Mouse (Mus musculus): ENCODE measurements around the gene Rasal2. TPM values are rescaled to one million over a fixed set of nuclear protein-coding genes. Genes with fewer than 3 reads are reported as not detected.
A peak's percentile ranks its signal among the peaks of the same experiment; 100 is the strongest.

Rasal2 gene
- polyA plus RNA-seq (2012; fragmentation: generic; extraction: Trizol): 4.1 TPM

DNA sequence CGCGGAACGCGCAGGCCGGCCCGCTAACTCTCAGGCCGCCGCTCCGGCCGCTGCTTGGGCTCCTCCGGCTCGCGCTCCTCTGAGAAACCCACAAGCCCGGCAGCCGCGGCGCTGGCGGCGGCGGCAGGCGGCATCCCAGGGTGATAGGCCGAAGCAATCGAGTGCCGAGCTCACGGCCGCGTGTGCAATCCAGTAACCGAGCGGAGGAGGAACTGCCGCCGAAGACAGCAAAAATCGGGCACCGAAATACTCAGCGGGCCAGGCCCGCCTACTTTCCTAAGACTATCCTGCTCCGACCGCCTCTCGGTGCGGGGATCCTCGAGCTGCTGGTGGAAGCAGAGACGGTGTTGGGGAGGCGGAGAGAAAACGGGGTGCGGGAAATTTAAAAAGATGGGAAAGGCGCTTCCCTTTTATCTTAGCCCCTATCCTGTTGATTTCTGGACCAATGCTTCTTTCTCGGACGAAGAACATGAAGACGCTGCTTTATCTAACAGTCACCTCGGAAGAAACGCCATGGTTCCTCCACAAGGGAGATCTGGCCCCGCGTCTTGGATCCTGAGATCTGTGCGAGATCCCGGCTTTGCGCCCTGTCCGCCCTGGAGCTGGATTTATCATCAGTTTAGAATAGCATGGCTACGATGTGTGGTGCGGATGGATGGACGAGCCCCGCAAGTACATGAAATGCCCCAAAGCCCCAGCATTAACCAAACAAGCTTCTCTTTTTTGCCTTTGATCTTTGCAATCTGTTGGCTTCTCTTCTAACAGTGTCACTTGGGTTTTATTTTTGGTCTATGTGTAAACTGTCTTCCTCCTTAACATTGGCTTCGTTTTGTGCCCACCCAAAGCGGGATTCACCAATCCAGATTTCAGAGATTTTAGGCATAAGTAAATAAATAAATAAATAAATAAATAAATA, at the start of gene Rasal2:
Gene Rasal2, minus strand, starts transcription at position 142 of the 916 bp plus-strand sequence.
- peak in 1 of 3 experiments; percentile 55 for TF ChIP-seq MYOG (IDR thresholded peaks at IDR 0.05; ENCODE audit: control insufficient read depth in 1 of 3, insufficient read depth in 1 of 3, insufficient read length in 2 of 3, low read depth in 2 of 3)
- TF ChIP-seq SRF (IDR thresholded peaks at IDR 0.05; ENCODE audit: control insufficient read depth, insufficient read length, low read depth): peak; percentile 75
- no peak for TF ChIP-seq MAX (IDR thresholded peaks at IDR 0.05; ENCODE audit: low read depth)
- peak; percentile 65 for TF ChIP-seq E2F4 (IDR thresholded peaks at IDR 0.05; ENCODE audit: insufficient read depth)
- no peak for TF ChIP-seq TCF3 (IDR thresholded peaks at IDR 0.05; ENCODE audit: insufficient read length, low read depth)
- TF ChIP-seq POLR2AphosphoS2 (IDR thresholded peaks at IDR 0.05; ENCODE audit: insufficient read length, low read depth): peak; percentile 16
- peak in 1 of 3 experiments; percentile 61 for TF ChIP-seq MYOD1 (IDR thresholded peaks at IDR 0.05; ENCODE audit: control insufficient read depth in 1 of 3, insufficient read length in 2 of 3, low read depth in 2 of 3)
- TF ChIP-seq USF1 (IDR thresholded peaks at IDR 0.05; ENCODE audit: low read depth): no peak
- peak; percentile 67 for TF ChIP-seq POLR2A (IDR thresholded peaks at IDR 0.05; ENCODE audit: insufficient read length, low read depth)
- H3K4me3 ChIP-seq: peak within 1 kb of the TSS; percentile 35

DNA sequence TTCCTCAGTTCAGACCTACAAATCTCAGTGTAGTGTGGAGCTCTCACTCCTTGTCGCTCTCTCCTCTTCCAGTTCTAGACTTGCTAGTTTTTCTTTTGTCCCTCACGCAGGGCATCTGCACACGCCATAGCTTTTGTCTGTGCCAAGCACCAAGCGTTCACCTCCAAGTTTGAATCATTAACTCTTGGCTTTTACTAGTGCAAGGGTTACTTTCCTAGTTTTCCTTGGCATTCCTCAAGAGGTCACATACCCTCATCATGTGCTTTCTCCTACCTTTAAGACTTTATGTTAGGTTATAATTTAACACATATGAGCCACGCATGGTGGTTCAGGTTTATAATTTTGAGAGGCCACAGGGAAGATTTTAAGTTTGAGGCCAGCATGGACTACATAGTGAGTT, 48.9 kb upstream of the Rasal2 start:
- TF ChIP-seq POLR2AphosphoS2 (IDR thresholded peaks at IDR 0.05; ENCODE audit: insufficient read length, low read depth) (no peak), MYOD1 (IDR thresholded peaks at IDR 0.05; ENCODE audit: control insufficient read depth in 1 of 3, insufficient read length in 2 of 3, low read depth in 2 of 3) (no peak), SRF (IDR thresholded peaks at IDR 0.05; ENCODE audit: control insufficient read depth, insufficient read length, low read depth) (no peak)
- no peaks in the 10 kb centered on the region for H3K79me2 ChIP-seq (ENCODE audit: control insufficient read depth, insufficient read depth)
- H3K4me3 ChIP-seq: no peak overlapping the region
- H3K4me2 ChIP-seq (ENCODE audit: low read depth): no peak overlapping the region
- H3ac ChIP-seq (ENCODE audit: control insufficient read depth, insufficient read length): no peak overlapping the region
- H3K27me3 ChIP-seq (ENCODE audit: control insufficient read depth, insufficient read depth, insufficient read length): no peaks in the 10 kb centered on the region
- no peaks in the 10 kb centered on the region for H3K36me3 ChIP-seq (ENCODE audit: control insufficient read depth, insufficient read depth)

More for the DNA sequence above, at the start of gene Rasal2:
- H3K36me3 ChIP-seq (ENCODE audit: control insufficient read depth, insufficient read depth): no peaks in the 10 kb centered on the region
- peak within 1 kb of the TSS; percentile 28 for H3ac ChIP-seq (ENCODE audit: control insufficient read depth, insufficient read length)
- no peaks in the 10 kb centered on the region for H3K27me3 ChIP-seq (ENCODE audit: control insufficient read depth, insufficient read depth, insufficient read length)
- H3K4me2 ChIP-seq (ENCODE audit: low read depth): peak within 1 kb of the TSS; percentile 93
- peaks cover 44% of the 10 kb centered on the region for H3K79me2 ChIP-seq (ENCODE audit: control insufficient read depth, insufficient read depth)

DNA sequence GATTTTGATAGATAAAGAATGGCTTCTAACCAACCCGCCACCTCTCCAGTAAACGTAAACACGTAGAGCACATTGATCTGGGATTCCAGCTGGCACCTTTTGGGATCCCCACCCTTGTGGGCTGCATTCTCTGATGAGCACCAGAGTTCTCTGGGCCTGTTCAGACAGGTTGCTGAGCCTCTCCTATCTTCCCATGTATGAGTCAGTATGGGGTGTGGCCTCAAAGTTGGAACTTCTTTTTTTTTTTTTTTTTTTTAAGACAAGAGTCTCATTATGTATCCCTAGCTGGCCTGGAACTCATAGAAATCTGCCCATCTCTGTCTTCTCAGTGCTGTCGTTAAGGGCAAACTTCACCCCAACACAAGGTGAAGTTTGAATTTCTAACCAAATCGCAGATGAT, 47.5 kb upstream of the Rasal2 start:
- no peaks in the 10 kb centered on the region for H3K79me2 ChIP-seq (ENCODE audit: control insufficient read depth, insufficient read depth)
- no peak overlapping the region for H3K4me3 ChIP-seq
- TF ChIP-seq TCF12 (IDR thresholded peaks at IDR 0.05; ENCODE audit: insufficient read depth, poor library complexity, severe bottlenecking) (no peak), CEBPB (IDR thresholded peaks at IDR 0.05; ENCODE audit: insufficient read depth, poor library complexity, severe bottlenecking) (no peak), POLR2AphosphoS2 (IDR thresholded peaks at IDR 0.05; ENCODE audit: insufficient read length, low read depth) (no peak), USF1 (IDR thresholded peaks at IDR 0.05; ENCODE audit: low read depth) (no peak), MAX (IDR thresholded peaks at IDR 0.05; ENCODE audit: low read depth) (no peak), REST (IDR thresholded peaks at IDR 0.05; ENCODE audit: insufficient read depth, insufficient read length) (no peak), E2F4 (IDR thresholded peaks at IDR 0.05; ENCODE audit: insufficient read depth) (no peak), MYOD1 (IDR thresholded peaks at IDR 0.05; ENCODE audit: control insufficient read depth in 1 of 3, insufficient read length in 2 of 3, low read depth in 2 of 3) (no peak), MYOG (IDR thresholded peaks at IDR 0.05; ENCODE audit: control insufficient read depth in 1 of 3, insufficient read depth in 1 of 3, insufficient read length in 2 of 3, low read depth in 2 of 3) (no peak), SRF (IDR thresholded peaks at IDR 0.05; ENCODE audit: control insufficient read depth, insufficient read length, low read depth) (no peak)
- no peaks in the 10 kb centered on the region for H3K36me3 ChIP-seq (ENCODE audit: control insufficient read depth, insufficient read depth)
- H3K4me2 ChIP-seq (ENCODE audit: low read depth): no peak overlapping the region
- no peaks in the 10 kb centered on the region for H3K27me3 ChIP-seq (ENCODE audit: control insufficient read depth, insufficient read depth, insufficient read length)
- H3ac ChIP-seq (ENCODE audit: control insufficient read depth, insufficient read length): no peak overlapping the region

DNA sequence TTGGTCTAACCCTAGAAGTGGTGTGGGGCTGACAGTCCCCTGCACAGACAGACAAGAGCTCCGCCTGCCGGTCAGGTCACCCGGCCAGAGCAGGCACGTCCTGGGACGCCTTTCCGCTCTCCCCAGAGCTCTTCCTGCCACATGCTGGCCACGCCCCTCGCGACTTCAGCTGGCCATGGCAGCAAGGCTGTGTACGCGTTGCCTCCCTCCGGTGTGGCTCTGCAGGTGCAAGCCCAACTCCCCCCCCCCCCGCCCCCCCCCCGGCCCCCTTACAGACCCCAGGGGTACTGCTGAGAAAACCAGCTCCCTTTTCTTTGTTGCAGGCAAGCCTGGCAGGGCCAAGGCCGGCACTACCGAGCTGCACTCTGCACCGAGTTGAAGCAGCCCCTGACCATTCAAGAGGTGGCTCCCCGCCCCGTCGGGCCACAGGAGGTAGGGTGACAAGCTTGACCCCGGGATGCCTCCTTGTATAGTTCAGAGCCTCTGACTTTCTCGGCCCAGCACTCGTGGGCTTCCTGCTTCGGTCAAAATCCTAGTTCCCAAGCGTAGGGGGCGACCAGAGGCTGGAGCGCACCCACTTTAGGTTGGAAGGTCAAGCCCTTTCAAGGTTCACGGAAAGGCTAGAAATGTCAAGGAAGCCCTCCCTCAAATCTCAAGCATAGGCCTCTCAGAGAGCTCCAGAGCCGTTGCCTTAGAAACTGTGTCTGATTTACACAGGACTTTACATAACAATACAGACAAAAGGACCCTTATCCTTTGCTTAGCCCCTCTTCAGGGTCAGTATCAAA, 46.2 kb upstream of the Rasal2 start, which contains the start of gene Cryzl2:
Gene Cryzl2, plus strand, starts transcription at position 157 of the 788 bp plus-strand sequence.
- H3K4me2 ChIP-seq (ENCODE audit: low read depth): no peak within 1 kb of the TSS
- no peak within 1 kb of the TSS for H3ac ChIP-seq (ENCODE audit: control insufficient read depth, insufficient read length)
- H3K4me3 ChIP-seq: no peak within 1 kb of the TSS
- no peaks in the 10 kb centered on the region for H3K36me3 ChIP-seq (ENCODE audit: control insufficient read depth, insufficient read depth)
- no peaks in the 10 kb centered on the region for H3K27me3 ChIP-seq (ENCODE audit: control insufficient read depth, insufficient read depth, insufficient read length)
- no peaks in the 10 kb centered on the region for H3K79me2 ChIP-seq (ENCODE audit: control insufficient read depth, insufficient read depth)
- TF ChIP-seq POLR2AphosphoS2 (IDR thresholded peaks at IDR 0.05; ENCODE audit: insufficient read length, low read depth) (no peak), TCF3 (IDR thresholded peaks at IDR 0.05; ENCODE audit: insufficient read length, low read depth) (no peak), MYOG (IDR thresholded peaks at IDR 0.05; ENCODE audit: control insufficient read depth in 1 of 3, insufficient read depth in 1 of 3, insufficient read length in 2 of 3, low read depth in 2 of 3) (no peak), MAX (IDR thresholded peaks at IDR 0.05; ENCODE audit: low read depth) (no peak), POLR2A (IDR thresholded peaks at IDR 0.05; ENCODE audit: insufficient read length, low read depth) (no peak), E2F4 (IDR thresholded peaks at IDR 0.05; ENCODE audit: insufficient read depth) (no peak), SRF (IDR thresholded peaks at IDR 0.05; ENCODE audit: control insufficient read depth, insufficient read length, low read depth) (no peak), MYOD1 (IDR thresholded peaks at IDR 0.05; ENCODE audit: control insufficient read depth in 1 of 3, insufficient read length in 2 of 3, low read depth in 2 of 3) (no peak), REST (IDR thresholded peaks at IDR 0.05; ENCODE audit: insufficient read depth, insufficient read length) (no peak), TCF12 (IDR thresholded peaks at IDR 0.05; ENCODE audit: insufficient read depth, poor library complexity, severe bottlenecking) (no peak), CEBPB (IDR thresholded peaks at IDR 0.05; ENCODE audit: insufficient read depth, poor library complexity, severe bottlenecking) (no peak), USF1 (IDR thresholded peaks at IDR 0.05; ENCODE audit: low read depth) (no peak)

Data from myocyte (in vitro differentiated cells).